Mouse (Mus musculus) brain, embryonic 14.5 days (tissue): ENCODE measurements at regions not wholly inside any gene's neighbourhood (a gene's known extent, or its start where the extent isn't known, plus 50 kb on each side); places are given as distances from the start of the nearest gene placed in this dataset.

ENCODE experiments used
- DNase-seq: peaks from one replicate; pipeline ENCODE4 v3.0.0-alpha.2; 2011; ENCODE audit warnings: low read depth
- CTCF ChIP-seq: fragments of 200-500 bp; IDR thresholded peaks from 2 replicates; pipeline ENCODE4 v1.5.1; 2012; ENCODE audit warnings: inconsistent platforms, mild to moderate bottlenecking, moderate library complexity, borderline replicate concordance; ENCODE audit not compliant: insufficient read depth, insufficient read length; ENCODE audit errors: extremely low read depth
- POLR2A ChIP-seq: fragments of 200-500 bp; IDR thresholded peaks from 2 replicates; pipeline ENCODE4 v1.6.1; 2012; ENCODE audit warnings: mild to moderate bottlenecking, inconsistent platforms, borderline replicate concordance; ENCODE audit not compliant: poor library complexity, insufficient read depth, insufficient read length, severe bottlenecking; ENCODE audit errors: extremely low read depth

GRCm38 (mm10) chr3:12020181-12020580 lies 1684.7 kb upstream of the Gm38303 start:
- TF ChIP-seq CTCF = no peak
- no peak for TF ChIP-seq POLR2A
- peak; percentile 41 for DNase-seq

- DNase-seq = no peak
- TF ChIP-seq POLR2A (no peak), CTCF (no peak)
These were observed 1656.8 kb upstream of the Gm38303 start for GRCm38 (mm10) chr3:11992236-11992635.
